ENCODE assay signal across 27 mouse cellular contexts in the genomic region with DNA sequence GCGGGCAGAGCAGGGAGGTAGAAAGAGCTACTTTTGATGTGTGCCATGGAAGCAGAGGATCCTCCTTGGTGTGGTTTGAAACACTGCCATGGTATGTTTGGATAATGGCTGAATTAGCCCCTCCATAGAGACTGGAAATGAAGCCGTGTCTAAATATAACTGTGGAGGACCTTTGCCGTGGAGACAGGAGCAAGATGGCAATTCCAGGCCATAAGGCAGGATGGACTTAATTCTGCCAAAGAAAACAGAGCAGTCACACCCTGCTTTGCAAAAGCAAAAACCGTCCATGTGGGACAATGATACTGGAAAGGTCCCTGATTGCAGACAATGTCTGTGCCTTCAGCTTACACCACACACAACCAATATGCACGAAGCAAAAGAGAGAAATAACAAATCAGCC. TPM values are rescaled to one million over a fixed set of nuclear protein-coding genes. Genes with fewer than 3 reads are reported as not detected.
DNase-seq lines count a peak whose midpoint lies in the region; ATAC-seq and TF ChIP-seq lines count a peak whose summit lies in the region.
"Had no signal": no experiment of that assay in that cellular context is flagged by ENCODE, and none has a peak within 500 bp of the region (broad histone marks: within the 10 kb centered on the region; RNA-seq: fewer than 3 reads in every experiment).

No protein-coding gene starts in this region.

- H3K9me3 ChIP-seq in heart, embryonic 11.5 days (replicated peaks; ENCODE audit: control insufficient read depth, low read length): no peaks in the 10 kb centered on the region
- no peaks in the 10 kb centered on the region for H3K9me3 ChIP-seq in heart, embryonic 15.5 days (replicated peaks)
- H3K9me3 ChIP-seq: forebrain, embryonic 13.5 days; G1E; hindbrain, embryonic 12.5 days; intestine, embryonic 15.5 days; limb, embryonic 10.5 days; limb, embryonic 15.5 days; midbrain, embryonic 12.5 days; stomach, embryonic 15.5 days had no signal

- peaks cover 10% of the 10 kb centered on the region for H3K27me3 ChIP-seq in heart, embryonic 11.5 days (ENCODE audit: control insufficient read depth, insufficient read depth, low read length)
- H3K27me3 ChIP-seq in heart, embryonic 15.5 days: peaks cover 15% of the 10 kb centered on the region
- H3K27me3 ChIP-seq: Patski had no signal

- no peak for ATAC-seq in heart, embryonic 11.5 days (replicated peaks; ENCODE audit: insufficient number of reproducible peaks, low FRiP score, low TSS enrichment)
- no peak for ATAC-seq in heart, embryonic 15.5 days (replicated peaks; ENCODE audit: insufficient number of reproducible peaks, insufficient read depth, low FRiP score, low read depth)
- ATAC-seq: forebrain, embryonic 13.5 days; hindbrain, postnatal 0 days; intestine, embryonic 15.5 days; Patski had no signal

- DNase-seq in gastrocnemius, adult 2 months: no peak
- DNase-seq in gastrocnemius, postnatal 36 days: no peak
- DNase-seq in heart, adult 9 months (ENCODE audit: low spot score in 2 of 2): peak; percentile 33 to 71
- DNase-seq in neural tube, embryonic 10.5 days (ENCODE audit: extremely low spot score, low spot score): no peak
- no peak for DNase-seq in kidney, postnatal 36 days
- DNase-seq: adrenal gland, postnatal 14 days; cerebellum, adult 11-12 months; cerebellum, adult 9-11 months; gastrocnemius, postnatal 25 days; kidney, adult 2 months; layer of hippocampus, postnatal 36 days; lung, postnatal 36 days; right cerebral cortex, postnatal 25 days had no signal

- intact Hi-C loops in gastrocnemius, adult 2 months (cut with DNase I): no loop called here
- intact Hi-C loops in gastrocnemius, postnatal 36 days (cut with DNase I): no loop called here

- H3K27ac ChIP-seq in gastrocnemius, adult 2 months: peak overlapping the region; percentile 82
- no peak overlapping the region for H3K27ac ChIP-seq in heart, embryonic 11.5 days (ENCODE audit: low read depth, low read length)
- H3K27ac ChIP-seq in brown adipose tissue, adult 24 weeks (replicated peaks; ENCODE audit: low read depth, low read length): peak overlapping the region; percentile 90
- H3K27ac ChIP-seq in heart, embryonic 15.5 days: peak overlapping the region; percentile 12; the same call in 1 of the 2 replicates
- H3K27ac ChIP-seq: forebrain, embryonic 13.5 days; hindbrain, embryonic 12.5 days; hindbrain, postnatal 0 days; intestine, embryonic 15.5 days; limb, embryonic 10.5 days; limb, embryonic 15.5 days; midbrain, embryonic 12.5 days; stomach, embryonic 15.5 days had no signal

- 52% methylated on average over 5 of the region's 5 CpGs for WGBS in heart, embryonic 11.5 days (ENCODE audit: insufficient replicate concordance)
- 37% methylated on average over 5 of the region's 5 CpGs for WGBS in heart, embryonic 15.5 days

- H3K36me3 ChIP-seq in heart, embryonic 11.5 days (ENCODE audit: control insufficient read depth, insufficient read depth, low read length): no peaks in the 10 kb centered on the region
- H3K36me3 ChIP-seq in heart, embryonic 15.5 days: no peaks in the 10 kb centered on the region
- H3K36me3 ChIP-seq: hindbrain, embryonic 12.5 days; intestine, embryonic 15.5 days; limb, embryonic 10.5 days; limb, embryonic 15.5 days; midbrain, embryonic 12.5 days; stomach, embryonic 15.5 days had no signal

- H3K4me1 ChIP-seq in heart, embryonic 11.5 days (ENCODE audit: control insufficient read depth, insufficient read depth, low read length): peaks cover 18% of the 10 kb centered on the region
- H3K4me1 ChIP-seq in brown adipose tissue, adult 24 weeks (ENCODE audit: control insufficient read depth, insufficient read depth, insufficient read length, low read length): peaks cover 36% of the 10 kb centered on the region
- H3K4me1 ChIP-seq in heart, embryonic 15.5 days (replicated peaks): peaks cover 29% of the 10 kb centered on the region

- no peak overlapping the region for H3K4me2 ChIP-seq in heart, embryonic 11.5 days
- H3K4me2 ChIP-seq in heart, embryonic 15.5 days: no peak overlapping the region
- H3K4me2 ChIP-seq: forebrain, embryonic 13.5 days; hindbrain, embryonic 12.5 days; intestine, embryonic 15.5 days; limb, embryonic 15.5 days; midbrain, embryonic 12.5 days; stomach, embryonic 15.5 days had no signal

- no peak overlapping the region for H3K4me3 ChIP-seq in gastrocnemius, adult 2 months
- no peak overlapping the region for H3K4me3 ChIP-seq in heart, embryonic 11.5 days (ENCODE audit: low read depth, low read length)
- H3K4me3 ChIP-seq in brown adipose tissue, adult 24 weeks (ENCODE audit: insufficient read depth, low read depth, low read length): no peak overlapping the region
- no peak overlapping the region for H3K4me3 ChIP-seq in heart, embryonic 15.5 days
- H3K4me3 ChIP-seq: forebrain, embryonic 13.5 days; hindbrain, embryonic 12.5 days; intestine, embryonic 15.5 days; limb, embryonic 10.5 days; limb, embryonic 15.5 days; midbrain, embryonic 12.5 days; stomach, embryonic 15.5 days had no signal

- H3K9ac ChIP-seq in heart, embryonic 11.5 days (ENCODE audit: low read depth, low read length): no peak overlapping the region
- H3K9ac ChIP-seq in heart, embryonic 15.5 days: no peak overlapping the region
- H3K9ac ChIP-seq: forebrain, embryonic 13.5 days; hindbrain, embryonic 12.5 days; intestine, embryonic 15.5 days; limb, embryonic 15.5 days; midbrain, embryonic 12.5 days; stomach, embryonic 15.5 days had no signal

- TF ChIP-seq CTCF in gastrocnemius, adult 2 months (IDR thresholded peaks at IDR 0.05): no peak

RNA-seq across cellular contexts. Expression of a gene that starts 30.1 kb away (rescaled TPM):
- 100 to 1,000 TPM; 274 to 394 TPM for total RNA-seq in gastrocnemius, adult 2 months (2021)
- 100 to 1,000 TPM; 287 to 314 TPM for total RNA-seq in gastrocnemius, postnatal 36 days (2021)
- polyA plus RNA-seq in heart, embryonic 11.5 days (2014; fragmentation: Nextera tagmentation; extraction: Ambion mirVana): 1.1 TPM in 1 of 2 replicates, not detected in the other
- polyA plus RNA-seq in brown adipose tissue, adult 24 weeks (2012; ENCODE audit: insufficient read depth, insufficient read length, missing spikeins): 316 and 541 TPM in 2 replicates
- polyA plus RNA-seq in heart, embryonic 15.5 days (2015; fragmentation: Nextera tagmentation; extraction: Ambion mirVana): 4.5 and 5.3 TPM in 2 replicates
- polyA plus RNA-seq: forebrain, embryonic 13.5 days; hindbrain, embryonic 12.5 days; kidney, embryonic 16.5 days; limb, embryonic 10.5 days; midbrain, embryonic 12.5 days had no signal

RNA-seq across cellular contexts. Expression of a gene that starts 42.8 kb away (rescaled TPM):
- total RNA-seq in gastrocnemius, adult 2 months (2021): 1 to 10 TPM; 2.6 to 7.6 TPM
- total RNA-seq in gastrocnemius, postnatal 36 days (2021): 1 to 10 TPM; 4.2 to 5.5 TPM
- 43.1 and 44.6 TPM in 2 replicates for polyA plus RNA-seq in heart, embryonic 11.5 days (2014; fragmentation: Nextera tagmentation; extraction: Ambion mirVana)
- 106 and 152 TPM in 2 replicates for polyA plus RNA-seq in brown adipose tissue, adult 24 weeks (2012; ENCODE audit: insufficient read depth, insufficient read length, missing spikeins)
- polyA plus RNA-seq in heart, embryonic 15.5 days (2015; fragmentation: Nextera tagmentation; extraction: Ambion mirVana): 29.4 and 31.8 TPM in 2 replicates
- polyA plus RNA-seq: Patski had no signal

RNA-seq across cellular contexts. Expression of a gene that starts 48.1 kb away (rescaled TPM):
- 1 to 10 TPM; 2.2 to 3.0 TPM for total RNA-seq in gastrocnemius, adult 2 months (2021)
- total RNA-seq in gastrocnemius, postnatal 36 days (2021): 1 to 10 TPM; 2.8 to 3.6 TPM
- 11.5 and 21.1 TPM in 2 replicates for polyA plus RNA-seq in heart, embryonic 11.5 days (2014; fragmentation: Nextera tagmentation; extraction: Ambion mirVana)
- 8.4 and 26.7 TPM in 2 replicates for polyA plus RNA-seq in brown adipose tissue, adult 24 weeks (2012; ENCODE audit: insufficient read depth, insufficient read length, missing spikeins)
- polyA plus RNA-seq in heart, embryonic 15.5 days (2015; fragmentation: Nextera tagmentation; extraction: Ambion mirVana): 13.0 and 22.0 TPM in 2 replicates
- polyA plus RNA-seq: Patski had no signal

Comparison
In these comparisons a context has a peak if more than half of its experiments do, and no peak if none do; other contexts are left out.
1. DNase-seq: peak in heart, adult 9 months (2 of 2); none in gastrocnemius, adult 2 months (single experiment), gastrocnemius, postnatal 36 days (0 of 2), neural tube, embryonic 10.5 days (single experiment) and kidney, postnatal 36 days (0 of 2).
2. RNA of a gene that starts 30.1 kb away (polyA plus RNA-seq): 316 to 541 TPM in brown adipose tissue, adult 24 weeks; 4.5 to 5.3 TPM in heart, embryonic 15.5 days and 1.1 TPM in heart, embryonic 11.5 days; every median in the first group is over 10 times any median in the second.